Mouse (Mus musculus) intestine, embryonic 15.5 days (tissue): ENCODE results near the gene Xpnpep2. TPM values are rescaled to one million over a fixed set of nuclear protein-coding genes. Genes with fewer than 3 reads are reported as not detected.

ENCODE experiments used
- ATAC-seq: fragments of 200-750 bp; cut with Nextera tagmentation; 2 replicates; pipeline ENCODE4 v1.8.0; 2017; ENCODE audit warnings: moderate TSS enrichment, moderate library complexity
- H3K27ac ChIP-seq: fragments of 300-500 bp; sonication (generic); 2 replicates; pipeline ENCODE4 v1.5.1; 2015; ENCODE audit warnings: mild to moderate bottlenecking, inconsistent platforms
- H3K27me3 ChIP-seq: fragments of 300-500 bp; sonication (generic); replicated peaks from 2 replicates; pipeline ENCODE4 v1.6.1; 2015; ENCODE audit warnings: inconsistent platforms
- H3K36me3 ChIP-seq: fragments of 300-500 bp; sonication (generic); 2 replicates; pipeline ENCODE4 v1.6.1; 2015; ENCODE audit warnings: inconsistent platforms
- H3K4me1 ChIP-seq: fragments of 300-500 bp; sonication (generic); replicated peaks from 2 replicates; pipeline ENCODE4 v1.6.1; 2015; ENCODE audit warnings: inconsistent platforms
- H3K4me2 ChIP-seq: fragments of 300-500 bp; sonication (generic); replicated peaks from 2 replicates; pipeline ENCODE4 v1.6.1; 2015; ENCODE audit warnings: mild to moderate bottlenecking, inconsistent platforms
- H3K4me3 ChIP-seq: fragments of 300-500 bp; sonication (generic); replicated peaks from 2 replicates; pipeline ENCODE4 v1.5.1; 2015; ENCODE audit warnings: inconsistent platforms
- H3K9ac ChIP-seq: fragments of 300-500 bp; sonication (generic); 2 replicates; pipeline ENCODE4 v1.6.1; 2015; ENCODE audit warnings: inconsistent platforms
- H3K9me3 ChIP-seq: fragments of 300-500 bp; sonication (generic); 2 replicates; pipeline ENCODE4 v1.6.1; 2016; ENCODE audit warnings: inconsistent platforms
- WGBS: fragments of 180-500 bp; shearing (Covaris S2); methylation state at CpG from one replicate; pipeline ENCODE4 v1.1.7; 2015; 5-methylcytosine and 5-hydroxymethylcytosine counted together
- polyA plus RNA-seq: library from polyadenylated mRNA; unstranded; fragments of >200 nt; fragmentation: Nextera tagmentation; extraction: Ambion mirVana; gene quantifications from 2 replicates; pipeline ENCODE4 v1.2.1, GENCODE M21; 2015

Gene Xpnpep2
- polyA plus RNA-seq, 1 experiment from 2014 or later: 3.4 TPM

- Histone ChIP-seq H3K9me3 (no peaks in the 10 kb centered on the region), H3K27me3 (no peaks in the 10 kb centered on the region), H3K27ac (no peak overlapping the region), H3K36me3 (no peaks in the 10 kb centered on the region), H3K4me2 (no peak overlapping the region), H3K9ac (no peak overlapping the region), H3K4me1 (no peaks in the 10 kb centered on the region), H3K4me3 (no peak overlapping the region)
- 80% methylated on average over 4 of the region's 4 CpGs for WGBS
- ATAC-seq: no peak
These were observed 28.4 kb downstream of the Xpnpep2 start for GRCm38 (mm10) chrX:48136935-48137334.

GRCm38 (mm10) chrX:48138011-48138410 is 29.5 kb downstream of the Xpnpep2 start:
- Histone ChIP-seq H3K4me2 (no peak overlapping the region), H3K9me3 (no peaks in the 10 kb centered on the region), H3K27me3 (no peaks in the 10 kb centered on the region), H3K4me1 (no peaks in the 10 kb centered on the region), H3K36me3 (no peaks in the 10 kb centered on the region), H3K9ac (no peak overlapping the region), H3K4me3 (no peak overlapping the region), H3K27ac (no peak overlapping the region)
- ATAC-seq: no peak
- WGBS: 70% methylated on average over 6 of the region's 6 CpGs

DNA sequence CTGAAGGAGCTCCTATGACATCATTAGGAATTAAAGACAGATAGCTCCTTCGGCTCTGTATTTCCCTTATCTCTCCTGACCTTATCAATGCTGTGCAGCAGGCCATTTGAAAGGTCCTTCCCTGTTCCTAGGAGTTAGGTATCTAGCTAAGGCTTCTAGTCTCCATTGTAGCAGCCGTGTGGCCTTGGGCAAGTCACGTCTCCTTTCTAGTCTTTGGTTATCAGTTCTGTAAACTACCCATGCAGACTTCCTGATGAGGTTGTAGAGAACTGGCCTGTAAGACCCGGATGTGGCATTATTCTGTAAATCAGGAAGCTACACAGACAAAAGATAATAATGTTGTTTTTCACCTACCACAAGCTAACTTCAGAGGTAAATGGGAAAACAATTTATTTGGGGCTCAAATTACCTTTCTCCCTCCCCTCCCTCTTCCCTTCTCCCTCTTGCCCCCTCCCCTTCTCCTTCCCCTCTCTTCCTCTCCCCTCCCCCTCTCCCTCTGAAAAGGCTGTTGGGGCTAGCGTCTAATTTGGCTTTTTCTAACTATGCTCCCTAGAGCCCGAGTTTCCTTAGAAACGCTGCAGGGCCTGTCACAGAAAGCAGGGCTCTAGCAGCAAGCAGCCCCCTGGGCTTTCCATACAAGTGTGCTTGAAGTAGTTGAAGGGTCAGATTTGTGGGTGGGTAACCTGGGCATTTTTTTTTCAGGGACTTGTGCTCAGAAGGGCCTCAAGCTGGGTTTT is 30.2 kb downstream of the Xpnpep2 start:
- Histone ChIP-seq H3K4me2 (no peak overlapping the region), H3K4me1 (no peaks in the 10 kb centered on the region), H3K4me3 (no peak overlapping the region), H3K9ac (no peak overlapping the region), H3K9me3 (no peaks in the 10 kb centered on the region), H3K27ac (no peak overlapping the region), H3K27me3 (no peaks in the 10 kb centered on the region), H3K36me3 (no peaks in the 10 kb centered on the region)
- no peak for ATAC-seq
- WGBS: 57% methylated on average over 7 of the region's 7 CpGs

DNA sequence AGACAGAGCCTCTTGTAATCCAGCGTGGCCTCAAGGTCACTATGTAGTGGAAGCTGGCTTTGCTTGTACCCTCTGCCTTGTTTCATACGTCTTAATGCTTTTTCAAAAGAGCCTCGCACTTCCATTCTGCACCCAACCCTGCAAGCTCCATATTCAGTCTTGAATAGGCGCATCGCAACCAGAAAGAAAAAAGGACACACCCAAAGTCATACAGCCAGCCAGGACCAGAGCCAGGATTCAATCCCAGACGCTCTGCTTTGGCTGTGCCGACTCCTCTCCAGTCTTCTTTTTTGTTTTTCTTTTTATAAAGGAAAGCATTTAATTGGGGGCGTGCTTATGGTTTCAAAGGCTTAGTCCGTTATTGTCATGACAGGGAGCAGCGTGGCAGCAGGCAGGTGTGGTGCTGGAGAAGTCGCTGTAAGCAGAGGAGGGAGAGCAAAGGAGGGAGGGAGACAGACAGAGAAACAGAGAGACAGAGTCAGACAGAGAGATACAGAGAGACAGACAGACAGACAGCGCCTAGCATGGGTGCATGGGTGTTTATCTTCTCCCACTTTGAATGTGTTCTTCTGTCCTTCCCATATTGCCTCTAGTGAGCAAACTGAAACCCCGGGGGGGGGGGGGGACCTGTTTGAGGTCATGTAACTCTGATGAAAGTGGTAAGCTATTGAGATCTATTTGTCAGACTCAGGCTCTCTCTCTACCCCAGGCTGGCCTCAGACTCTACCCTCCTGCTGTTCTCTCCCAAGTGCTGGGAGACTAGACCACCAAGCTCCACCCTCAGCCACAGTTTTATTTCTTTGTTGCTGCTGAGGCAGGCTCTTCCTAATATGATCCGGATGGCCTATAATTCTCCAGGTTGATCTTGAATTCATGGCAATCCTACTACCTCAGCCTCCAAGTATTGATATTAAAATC is 31.1 kb downstream of the Xpnpep2 start:
- Histone ChIP-seq H3K27ac (no peak overlapping the region), H3K9me3 (no peaks in the 10 kb centered on the region), H3K4me1 (no peaks in the 10 kb centered on the region), H3K27me3 (no peaks in the 10 kb centered on the region), H3K4me2 (no peak overlapping the region), H3K36me3 (no peaks in the 10 kb centered on the region), H3K9ac (no peak overlapping the region), H3K4me3 (no peak overlapping the region)
- ATAC-seq: no peak
- WGBS: 59% methylated on average over 14 of the region's 14 CpGs

GRCm38 (mm10) chrX:48140286-48140877 is 31.9 kb downstream of the Xpnpep2 start:
- Histone ChIP-seq H3K27me3 (no peaks in the 10 kb centered on the region), H3K27ac (no peak overlapping the region), H3K4me2 (no peak overlapping the region), H3K4me3 (no peak overlapping the region), H3K9me3 (no peaks in the 10 kb centered on the region), H3K4me1 (no peaks in the 10 kb centered on the region), H3K9ac (no peak overlapping the region), H3K36me3 (no peaks in the 10 kb centered on the region)
- 40% methylated on average over 3 of the region's 3 CpGs for WGBS
- no peak for ATAC-seq

DNA sequence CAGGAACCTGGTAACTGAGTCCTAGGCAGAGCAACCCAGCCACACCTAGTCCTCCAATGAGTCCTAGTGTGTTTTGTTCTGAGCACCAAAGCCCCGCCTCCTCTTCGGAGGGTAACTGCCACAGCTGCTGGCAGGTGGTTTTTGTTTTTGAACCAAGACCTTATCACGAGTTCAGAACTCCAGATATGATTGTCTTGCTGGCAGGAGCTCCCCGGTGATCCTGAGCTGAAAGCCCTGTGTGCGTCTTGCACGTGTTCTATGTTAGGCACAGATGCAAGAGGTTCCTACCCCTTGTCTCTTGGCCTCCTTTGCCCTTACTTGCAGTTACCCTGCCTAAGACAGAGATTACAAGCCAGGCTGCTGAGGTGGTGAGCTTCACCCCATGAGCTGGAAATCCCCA is 33.0 kb downstream of the Xpnpep2 start:
- no peaks in the 10 kb centered on the region for H3K27me3 ChIP-seq
- 0 out of 2 replicates have a peak, but pooled peaks have one; percentile 20 for ATAC-seq
- no peak overlapping the region for H3K4me3 ChIP-seq
- no peak overlapping the region for H3K4me2 ChIP-seq
- WGBS: 66% methylated on average over 6 of the region's 6 CpGs
- H3K27ac ChIP-seq: no peak overlapping the region
- no peak overlapping the region for H3K9ac ChIP-seq
- no peaks in the 10 kb centered on the region for H3K9me3 ChIP-seq
- H3K36me3 ChIP-seq: no peaks in the 10 kb centered on the region
- no peaks in the 10 kb centered on the region for H3K4me1 ChIP-seq

DNA sequence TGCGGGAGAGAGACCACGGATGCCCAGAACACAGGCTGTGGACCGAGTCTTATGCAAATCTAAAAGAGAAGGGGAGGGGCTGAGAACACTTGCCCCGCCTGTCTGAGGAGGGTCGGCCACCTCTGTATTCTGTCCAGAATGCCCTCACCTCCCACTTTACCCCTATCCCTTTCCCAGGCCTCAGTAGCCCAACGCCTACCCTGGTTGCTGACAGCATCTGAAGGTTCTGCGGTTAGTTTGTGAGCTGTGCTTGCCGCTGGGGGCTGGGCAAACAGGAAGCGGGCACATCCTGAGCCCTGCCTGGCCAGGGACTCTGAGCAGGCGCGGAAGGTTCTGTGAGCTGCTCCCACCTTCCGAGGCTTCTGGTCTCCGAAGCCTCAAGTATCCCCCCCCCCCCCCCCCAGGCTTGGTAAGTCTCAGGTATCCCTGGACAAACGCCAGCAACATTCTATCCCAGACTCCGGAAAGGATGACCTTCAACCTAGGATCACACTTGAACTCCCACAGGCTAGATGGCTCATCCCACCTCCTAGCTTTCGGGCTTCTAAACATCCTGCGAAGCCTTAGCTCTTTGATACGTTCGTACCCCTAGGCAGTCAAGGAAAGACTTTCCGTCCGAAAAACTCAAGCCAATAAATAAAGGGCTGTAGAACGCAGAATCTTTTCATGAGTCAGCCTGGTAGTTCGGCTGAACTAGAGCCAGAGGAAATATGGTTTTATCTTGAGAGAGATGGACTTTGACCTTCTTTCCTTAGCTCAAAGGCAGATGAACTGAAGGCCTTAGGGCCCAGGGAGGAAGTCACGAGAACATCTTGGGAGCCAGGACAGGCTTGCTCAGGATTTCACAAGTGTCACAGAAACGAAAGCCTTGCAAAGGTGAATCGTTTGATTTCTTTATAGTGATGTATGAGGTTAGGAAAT is 35.1 kb downstream of the Xpnpep2 start:
- H3K27me3 ChIP-seq: no peaks in the 10 kb centered on the region
- H3K9ac ChIP-seq: no peak overlapping the region
- H3K4me2 ChIP-seq: peak overlapping the region; percentile 53
- H3K4me3 ChIP-seq: peak overlapping the region; percentile 32
- peak overlapping the region; percentile 60; the same call in 1 of the 2 replicates for H3K27ac ChIP-seq
- ATAC-seq: peak; percentile 83
- no peaks in the 10 kb centered on the region for H3K36me3 ChIP-seq
- H3K4me1 ChIP-seq: no peaks in the 10 kb centered on the region
- 46% methylated on average over 25 of the region's 26 CpGs for WGBS
- no peaks in the 10 kb centered on the region for H3K9me3 ChIP-seq

GRCm38 (mm10) chrX:48146262-48146661 is 37.7 kb downstream of the Xpnpep2 start, which contains the start of gene Sash3:
Gene Sash3, plus strand, starts transcription at chrX:48146436.
- Histone ChIP-seq H3K4me2 (no peak within 1 kb of the TSS), H3K36me3 (no peaks in the 10 kb centered on the region), H3K9ac (no peak within 1 kb of the TSS), H3K9me3 (no peaks in the 10 kb centered on the region), H3K4me1 (no peaks in the 10 kb centered on the region), H3K4me3 (no peak within 1 kb of the TSS), H3K27me3 (no peaks in the 10 kb centered on the region), H3K27ac (no peak within 1 kb of the TSS)
- no peak for ATAC-seq
- 81% methylated on average over 4 of the region's 4 CpGs for WGBS

GRCm38 (mm10) chrX:48147226-48147625 is 38.7 kb downstream of the Xpnpep2 start:
- Histone ChIP-seq H3K27me3 (no peaks in the 10 kb centered on the region), H3K9ac (no peak overlapping the region), H3K36me3 (no peaks in the 10 kb centered on the region), H3K9me3 (no peaks in the 10 kb centered on the region), H3K4me1 (no peaks in the 10 kb centered on the region), H3K4me3 (no peak overlapping the region), H3K27ac (no peak overlapping the region), H3K4me2 (no peak overlapping the region)
- ATAC-seq: no peak
- 81% methylated on average over 2 of the region's 2 CpGs for WGBS

DNA sequence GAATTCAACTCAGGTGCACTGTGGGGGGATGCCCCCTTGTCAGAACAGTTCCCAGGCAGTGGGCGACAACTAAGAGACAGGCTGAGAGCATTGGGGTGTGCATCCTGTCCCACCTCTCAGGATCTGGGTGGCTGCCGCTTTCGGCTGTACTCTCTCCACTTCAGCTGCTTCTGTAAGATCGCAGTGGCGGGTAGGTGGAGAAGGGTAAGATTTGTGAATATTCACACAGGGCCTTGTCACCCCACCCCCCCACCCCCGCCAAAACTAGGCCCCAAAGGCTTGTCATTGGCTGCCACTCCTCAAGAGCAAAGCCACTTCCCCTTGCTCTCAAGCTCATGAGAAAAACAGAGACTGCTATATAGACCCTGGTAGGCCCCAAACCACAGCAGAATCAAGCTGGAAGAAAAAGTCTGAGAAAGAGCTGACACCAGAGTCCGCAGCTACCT is 39.2 kb downstream of the Xpnpep2 start:
- Histone ChIP-seq H3K27me3 (no peaks in the 10 kb centered on the region), H3K27ac (no peak overlapping the region), H3K4me3 (no peak overlapping the region), H3K9me3 (no peaks in the 10 kb centered on the region), H3K4me2 (no peak overlapping the region), H3K36me3 (no peaks in the 10 kb centered on the region), H3K4me1 (no peaks in the 10 kb centered on the region), H3K9ac (no peak overlapping the region)
- 82% methylated on average over 7 of the region's 7 CpGs for WGBS
- no peak for ATAC-seq

GRCm38 (mm10) chrX:48152106-48152505 is 43.6 kb downstream of the Xpnpep2 start:
- Histone ChIP-seq H3K9me3 (no peaks in the 10 kb centered on the region), H3K4me1 (no peaks in the 10 kb centered on the region), H3K27me3 (no peaks in the 10 kb centered on the region), H3K4me2 (no peak overlapping the region), H3K9ac (no peak overlapping the region), H3K36me3 (no peaks in the 10 kb centered on the region), H3K27ac (no peak overlapping the region), H3K4me3 (no peak overlapping the region)
- WGBS: 67% methylated on average over 7 of the region's 7 CpGs
- ATAC-seq: no peak
